Mouse (Mus musculus) frontal cortex, postnatal 25 days (tissue): ENCODE measurements at regions not wholly inside any gene's neighbourhood (a gene's known extent, or its start where the extent isn't known, plus 50 kb on each side); places are given as distances from the start of the nearest gene placed in this dataset.

Source experiments
- DNase-seq, 2 experiments: peaks; one replicate each; pipeline ENCODE4 v3.0.0; 2022; ENCODE audit warnings: low spot score in 2 of 2

GRCm38 (mm10) chr8:64542501-64542900, 150.4 kb downstream of the Cpe start:
- DNase-seq = no peak

DNA sequence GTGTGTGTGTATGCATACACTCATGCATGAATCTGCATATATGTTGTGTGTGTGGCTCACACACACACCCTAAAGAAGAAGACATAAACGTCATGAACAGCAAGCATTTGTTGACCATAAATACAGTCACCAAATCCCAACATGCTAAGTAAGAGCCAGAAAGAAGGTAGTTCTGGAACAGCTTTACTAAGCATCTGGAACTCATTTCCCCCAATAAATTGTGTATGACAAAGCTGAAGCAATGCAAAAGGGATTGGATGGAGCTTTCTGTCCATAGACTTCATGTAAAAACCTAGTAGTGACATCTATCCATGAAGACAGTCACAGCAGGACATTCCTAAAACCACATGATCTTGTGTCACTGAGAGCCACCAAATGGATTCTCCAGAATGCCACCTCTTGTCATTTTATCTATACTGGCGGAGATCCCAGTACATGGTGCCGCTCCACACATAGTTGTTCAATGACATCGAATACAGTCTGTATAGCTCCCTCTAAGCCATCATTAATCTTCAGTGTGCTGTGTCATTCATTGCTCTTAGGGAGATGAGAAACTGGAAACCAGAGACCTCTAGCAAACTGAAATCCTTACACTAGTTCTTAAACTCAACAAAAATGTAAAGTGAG, 152.9 kb downstream of the Cpe start:
- no peak for DNase-seq

- no peak for DNase-seq
Observed at GRCm38 (mm10) chr8:64531780-64532179, 161.1 kb downstream of the Cpe start.

GRCm38 (mm10) chr8:64522441-64523102, 170.3 kb downstream of the Cpe start:
- DNase-seq = no peak

DNA sequence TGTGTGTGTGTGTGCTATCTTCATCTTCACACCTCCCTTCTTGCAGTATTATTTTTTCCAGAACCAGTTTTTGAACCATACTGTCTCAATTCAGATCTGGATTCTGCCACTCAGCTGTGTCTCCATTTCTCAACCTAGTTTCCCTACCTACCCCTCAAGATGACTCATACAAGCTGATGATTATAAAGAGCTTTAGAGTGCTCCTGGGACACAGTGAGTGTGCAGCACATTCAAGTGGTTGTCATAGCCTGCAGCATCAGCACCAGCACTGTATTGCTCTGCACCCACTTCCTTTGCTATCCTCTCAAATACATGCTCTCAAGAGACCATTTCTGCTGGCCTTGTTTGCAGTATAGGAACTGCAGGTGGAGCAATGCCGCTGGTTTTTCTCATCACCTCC, 173.2 kb downstream of the Cpe start:
- DNase-seq = no peak

GRCm38 (mm10) chr8:64515923-64516322, 176.9 kb downstream of the Cpe start:
- DNase-seq = no peak

- no peak for DNase-seq
Observed at GRCm38 (mm10) chr8:64497281-64498060, 195.4 kb downstream of the Cpe start.

GRCm38 (mm10) chr8:64496333-64497213, 196.3 kb downstream of the Cpe start:
- DNase-seq = no peak

DNA sequence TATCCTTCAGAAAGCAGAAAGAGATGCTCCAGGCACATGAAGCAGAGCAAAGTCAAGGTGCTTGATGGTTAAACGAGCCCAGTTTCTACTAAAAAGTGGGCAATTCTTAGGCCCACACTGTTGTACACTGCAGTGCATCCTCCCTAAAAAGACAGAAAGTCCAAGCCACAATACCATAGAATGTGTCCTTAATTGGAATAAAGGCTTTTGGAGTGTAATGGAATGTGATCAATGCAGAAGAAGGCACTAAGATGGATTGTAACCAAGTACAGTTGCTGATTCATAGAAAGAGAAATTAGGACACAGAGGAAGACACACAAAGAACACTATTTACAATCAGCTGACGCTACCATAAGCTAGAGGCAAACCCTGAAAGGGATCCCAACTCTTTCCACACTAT, 201.3 kb downstream of the Cpe start:
- no peak for DNase-seq

- DNase-seq = no peak
Observed at GRCm38 (mm10) chr8:64488057-64488456, 204.8 kb downstream of the Cpe start.

GRCm38 (mm10) chr8:64473276-64473675, 219.6 kb downstream of the Cpe start:
- no peak for DNase-seq

DNA sequence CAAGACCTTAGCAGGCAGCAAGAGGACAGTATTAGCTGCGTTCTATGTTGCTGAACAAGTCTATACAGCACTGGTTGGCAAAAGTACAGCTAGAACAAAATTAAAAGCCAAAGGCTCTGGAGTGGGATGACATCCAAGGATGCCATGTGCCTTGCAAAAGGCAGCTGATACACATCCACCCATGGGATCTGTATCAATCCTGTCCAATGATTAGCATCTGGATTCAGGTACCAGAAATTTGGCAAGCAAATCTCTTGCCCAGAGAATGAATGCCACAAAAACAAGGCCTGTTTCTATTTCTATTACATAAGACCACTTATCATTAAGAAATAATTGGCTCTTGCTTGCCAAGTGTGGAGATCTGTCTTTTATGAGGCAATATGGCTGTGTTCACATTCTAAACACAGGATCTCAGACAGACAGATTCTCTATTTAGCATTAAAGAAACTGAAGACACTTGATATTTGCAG, 220.0 kb downstream of the Cpe start:
- DNase-seq = no peak

DNA sequence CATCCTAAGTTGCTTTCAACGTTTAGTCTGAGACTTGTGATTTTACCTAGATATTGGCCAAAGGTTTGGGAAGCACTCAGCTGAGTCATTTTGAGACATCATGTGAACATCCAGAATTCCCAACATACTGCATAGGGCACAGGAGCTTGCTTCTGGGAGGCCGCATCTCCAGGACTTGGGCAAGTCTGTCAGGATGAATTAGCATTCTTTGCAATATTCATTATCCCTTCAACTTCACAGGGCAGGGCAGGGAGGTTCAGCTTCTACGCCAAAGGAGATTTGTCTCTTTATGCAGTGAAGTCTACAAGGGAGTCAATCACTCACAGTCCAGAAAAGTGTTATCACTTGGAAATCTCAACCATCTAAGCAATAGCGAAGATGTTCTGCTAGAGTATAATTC, 231.7 kb downstream of the Cpe start:
- no peak for DNase-seq

GRCm38 (mm10) chr8:64456970-64457369, 235.9 kb downstream of the Cpe start:
- no peak for DNase-seq

GRCm38 (mm10) chr8:64454736-64455135, 238.1 kb downstream of the Cpe start:
- DNase-seq = no peak

GRCm38 (mm10) chr8:64445366-64445765, 239.3 kb upstream of the Tll1 start:
- no peak for DNase-seq

DNA sequence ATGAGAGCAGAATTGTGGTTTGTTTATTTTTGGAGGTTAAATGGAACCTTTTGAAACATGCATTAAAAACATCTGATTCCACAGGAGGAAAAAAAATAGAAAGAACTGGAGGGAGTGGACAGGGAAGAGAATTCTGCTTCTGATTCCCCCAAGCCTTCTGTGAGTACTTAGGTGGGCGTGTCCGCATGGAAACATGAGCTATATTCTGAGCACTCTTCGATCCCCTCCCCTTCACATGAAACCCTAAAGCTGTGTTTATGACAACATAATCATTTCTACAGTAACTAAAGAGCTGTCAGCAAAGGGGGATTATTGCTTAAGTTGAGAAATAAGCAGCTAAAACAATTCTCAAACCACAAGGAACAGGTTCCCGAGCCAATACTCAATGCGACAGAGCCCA, 238.4 kb upstream of the Tll1 start:
- no peak for DNase-seq

DNA sequence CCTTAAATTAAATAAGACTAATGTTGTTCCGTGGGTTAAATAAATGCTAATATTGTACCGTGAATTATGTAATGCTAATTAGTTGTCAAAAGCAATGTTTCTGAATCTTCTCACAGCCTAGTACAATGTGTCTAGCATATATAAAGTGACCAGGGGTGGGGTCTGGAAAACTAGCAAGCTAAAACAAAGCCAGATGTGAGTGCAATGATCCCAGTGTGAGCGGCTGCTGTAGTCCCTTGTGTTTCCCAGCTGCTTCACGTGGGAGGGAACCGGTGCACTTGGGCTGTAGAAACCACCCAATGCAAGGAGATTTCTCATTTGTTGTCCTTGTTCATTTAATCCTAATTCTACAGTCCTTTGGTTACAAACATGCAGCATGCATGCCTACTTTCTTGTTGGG, 232.4 kb upstream of the Tll1 start:
- no peak for DNase-seq

DNA sequence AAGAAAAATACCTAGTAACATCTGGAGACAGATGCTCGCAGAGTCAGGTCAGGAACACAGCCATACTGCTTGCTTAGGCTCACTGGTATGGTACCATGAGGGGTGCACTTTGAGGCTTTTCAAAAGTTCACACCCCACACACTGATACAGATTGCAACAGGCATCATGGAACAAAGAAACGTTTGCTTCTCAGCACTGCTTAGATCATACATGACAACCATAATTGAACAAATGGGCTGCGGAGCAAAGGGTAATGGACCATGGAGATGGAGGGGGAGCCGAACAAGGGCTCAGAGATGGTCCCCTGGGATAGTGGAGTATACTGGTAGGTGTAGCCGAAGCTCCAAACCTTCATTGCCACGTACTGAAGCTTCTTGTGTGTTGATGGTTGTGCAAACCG, 228.6 kb upstream of the Tll1 start:
- no peak for DNase-seq

DNA sequence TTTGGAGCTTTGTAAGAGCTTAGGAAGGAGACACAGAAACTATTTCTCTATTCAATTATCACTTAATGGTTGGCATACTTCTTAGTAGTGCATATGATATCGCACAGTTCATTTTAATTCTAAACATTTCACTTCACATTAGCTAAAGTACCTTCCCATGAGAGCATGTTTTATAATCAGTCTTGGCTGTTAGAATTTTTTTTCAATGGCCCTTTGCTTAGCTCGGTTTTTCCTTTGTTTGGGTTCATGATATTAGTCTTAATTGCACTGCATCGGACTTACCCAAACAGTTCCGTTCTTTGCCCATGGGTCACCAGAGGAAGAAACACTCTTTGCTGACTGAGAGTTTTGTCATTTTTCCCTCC, 216.8 kb upstream of the Tll1 start:
- DNase-seq = no peak

GRCm38 (mm10) chr8:64422200-64422849, 216.3 kb upstream of the Tll1 start:
- no peak for DNase-seq
